Mouse (Mus musculus) testis, adult 2 months (tissue): Measurements from ENCODE around the gene P3h4. TPM values are rescaled to one million over a fixed set of nuclear protein-coding genes. Genes with fewer than 3 reads are reported as not detected.

Source experiments
- H3K27ac ChIP-seq: fragments of 200-500 bp; 2 replicates; pipeline ENCODE4 v1.5.1; 2012; ENCODE audit warnings: low read depth, low read length; ENCODE audit not compliant: control insufficient read depth, insufficient read depth
- H3K27me3 ChIP-seq: fragments of 200-500 bp; 2 replicates; pipeline ENCODE4 v1.6.1; 2012; ENCODE audit warnings: mild to moderate bottlenecking, low read length, moderate library complexity; ENCODE audit not compliant: control insufficient read depth, insufficient read depth
- H3K36me3 ChIP-seq: fragments of 200-500 bp; 2 replicates; pipeline ENCODE4 v1.6.1; 2012; ENCODE audit warnings: mild to moderate bottlenecking, low read length; ENCODE audit not compliant: control insufficient read depth, insufficient read depth
- H3K4me1 ChIP-seq: fragments of 200-500 bp; 2 replicates; pipeline ENCODE4 v1.6.1; 2012; ENCODE audit warnings: low read length; ENCODE audit not compliant: control insufficient read depth, insufficient read depth
- H3K4me3 ChIP-seq: fragments of 200-500 bp; 2 replicates; pipeline ENCODE4 v1.5.1; 2012; ENCODE audit warnings: low read depth, mild to moderate bottlenecking, low read length, moderate library complexity, mixed read lengths; ENCODE audit not compliant: control insufficient read depth
- CTCF ChIP-seq: fragments of 200-500 bp; IDR thresholded peaks from 2 replicates; pipeline ENCODE4 v1.5.1; 2012; ENCODE audit warnings: low read depth, mild to moderate bottlenecking, inconsistent platforms, low read length, moderate library complexity; ENCODE audit not compliant: control insufficient read depth, insufficient read depth, insufficient replicate concordance
- POLR2A ChIP-seq: fragments of 200-500 bp; IDR thresholded peaks from 2 replicates; pipeline ENCODE4 v1.6.1; 2012; ENCODE audit warnings: low read depth, mild to moderate bottlenecking, inconsistent platforms, low read length, moderate library complexity; ENCODE audit not compliant: control insufficient read depth
- polyA plus RNA-seq: library from polyadenylated mRNA; depleted of rRNA; stranded (reverse); fragments of >200 nt; gene quantifications from 2 replicates; pipeline ENCODE4 v1.2.3, GENCODE M21; 2012

The P3h4 gene
- polyA plus RNA-seq, 1 experiment, result 9.0 TPM

DNA sequence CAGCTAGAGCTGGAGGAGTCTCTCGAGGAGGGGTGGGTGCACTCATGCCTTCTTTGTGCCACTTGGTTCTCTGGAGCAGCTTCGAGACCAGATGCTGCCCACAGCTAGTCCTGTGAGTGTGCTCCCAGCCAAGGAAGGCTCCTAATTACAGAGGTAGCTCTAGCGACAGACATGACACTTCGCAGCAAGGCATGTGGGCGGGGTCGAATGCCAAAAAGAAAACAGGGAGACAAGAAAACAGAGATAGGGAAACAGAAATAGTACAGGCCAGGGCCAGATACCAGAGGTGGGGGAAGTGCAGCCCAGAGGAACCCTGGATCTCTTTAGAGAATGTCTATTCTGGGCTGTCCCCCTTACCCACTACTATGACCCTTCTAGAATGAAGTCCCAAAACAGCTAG lies 12.4 kb downstream of the P3h4 start:
- Histone ChIP-seq H3K27me3 (no peaks in the 10 kb centered on the region), H3K36me3 (no peaks in the 10 kb centered on the region), H3K27ac (no peak overlapping the region)

DNA sequence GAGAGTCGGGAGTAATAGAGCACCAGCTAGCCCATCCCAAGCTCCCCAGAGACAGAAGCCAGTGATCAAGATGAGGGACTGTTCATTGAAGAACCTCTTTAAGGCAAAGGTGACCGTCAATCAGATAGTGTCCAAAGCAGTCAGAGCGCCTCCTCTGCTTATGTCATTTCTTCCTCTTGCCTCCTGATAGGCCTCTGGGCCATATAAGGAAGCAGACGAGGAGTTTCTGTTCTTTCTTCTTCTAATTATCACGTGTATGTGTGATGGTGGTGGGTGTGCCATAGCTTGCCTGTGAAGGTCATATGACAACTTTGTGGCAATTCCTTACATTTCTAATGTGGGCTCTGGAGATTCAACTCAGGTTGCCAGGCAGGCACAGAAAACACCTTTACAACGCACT lies 13.8 kb downstream of the P3h4 start:
- TF ChIP-seq POLR2A (no peak), CTCF (no peak)
- no peaks in the 10 kb centered on the region for H3K36me3 ChIP-seq

More for the DNA sequence above, 12.4 kb downstream of the P3h4 start:
- TF ChIP-seq POLR2A (no peak), CTCF (no peak)
- no peak overlapping the region for H3K4me3 ChIP-seq
- peaks cover 5% of the 10 kb centered on the region for H3K4me1 ChIP-seq

GRCm38 (mm10) chr11:100399727-100400538 lies 14.7 kb downstream of the P3h4 start:
- H3K4me1 ChIP-seq, result peaks cover 11% of the 10 kb centered on the region
- no peaks in the 10 kb centered on the region for H3K27me3 ChIP-seq
- no peak overlapping the region for H3K27ac ChIP-seq
- peak overlapping the region; percentile 38; the same call in 1 of the 2 replicates for H3K4me3 ChIP-seq
- no peaks in the 10 kb centered on the region for H3K36me3 ChIP-seq
- TF ChIP-seq CTCF (no peak), POLR2A (no peak)

More for the DNA sequence above, 13.8 kb downstream of the P3h4 start:
- peaks cover 11% of the 10 kb centered on the region for H3K4me1 ChIP-seq
- no peak overlapping the region for H3K4me3 ChIP-seq
- H3K27me3 ChIP-seq, result no peaks in the 10 kb centered on the region
- H3K27ac ChIP-seq, result no peak overlapping the region

- H3K4me1 ChIP-seq, result peaks cover 11% of the 10 kb centered on the region
Observed at GRCm38 (mm10) chr11:100399320-100399719, 15.3 kb downstream of the P3h4 start.

GRCm38 (mm10) chr11:100398517-100398916 lies 16.1 kb downstream of the P3h4 start:
- Histone ChIP-seq H3K4me1 (peaks cover 11% of the 10 kb centered on the region), H3K27me3 (no peaks in the 10 kb centered on the region), H3K27ac (no peak overlapping the region), H3K4me3 (peak overlapping the region; percentile 71), H3K36me3 (no peaks in the 10 kb centered on the region)
- no peak for TF ChIP-seq CTCF
- TF ChIP-seq POLR2A, result no peak

More at GRCm38 (mm10) chr11:100399320-100399719, 15.3 kb downstream of the P3h4 start:
- Histone ChIP-seq H3K27ac (no peak overlapping the region), H3K4me3 (peak overlapping the region; percentile 38; the same call in 1 of the 2 replicates), H3K27me3 (no peaks in the 10 kb centered on the region), H3K36me3 (no peaks in the 10 kb centered on the region)
- TF ChIP-seq CTCF, result no peak
- TF ChIP-seq POLR2A, result no peak

- TF ChIP-seq POLR2A (peak; percentile 76), CTCF (no peak)
- Histone ChIP-seq H3K4me3 (peak within 1 kb of the TSS; percentile 90), H3K27ac (peak within 1 kb of the TSS; percentile 27; the same call in 1 of the 2 replicates), H3K27me3 (no peaks in the 10 kb centered on the region), H3K36me3 (no peaks in the 10 kb centered on the region), H3K4me1 (peaks cover 11% of the 10 kb centered on the region)
Observed at GRCm38 (mm10) chr11:100397600-100398389, 16.8 kb downstream of the P3h4 start, which contains the start of gene Jup. Gene Jup (minus strand): TSS chr11:100397763.
